Mouse (Mus musculus) E14TG2a.4 (cell line): ENCODE measurements around the gene Gm9508.

Source experiments
- H3K27me3 ChIP-seq: 2 replicates; pipeline ENCODE4 v1.6.1; 2014; ENCODE audit warnings: low read length, control low read depth; ENCODE audit not compliant: insufficient read depth
- H3K36me3 ChIP-seq: 2 replicates; pipeline ENCODE4 v1.6.1; 2014; ENCODE audit warnings: low read length, control low read depth; ENCODE audit not compliant: insufficient read depth
- H3K4me1 ChIP-seq: replicated peaks from 2 replicates; pipeline ENCODE4 v1.6.1; 2014; ENCODE audit warnings: low read depth, low read length, control low read depth
- H3K4me3 ChIP-seq: replicated peaks from 2 replicates; pipeline ENCODE4 v1.5.1; 2014; ENCODE audit warnings: mild to moderate bottlenecking, low read length
- H3K9me3 ChIP-seq: 2 replicates; pipeline ENCODE4 v1.6.1; 2014; ENCODE audit warnings: low read length, control low read depth
- CTCF ChIP-seq: conservative IDR thresholded peaks from 2 replicates; pipeline ENCODE4 v1.5.1; 2014; ENCODE audit warnings: low read length
- NANOG ChIP-seq: IDR thresholded peaks from 2 replicates; pipeline ENCODE4 v1.6.1; 2014; ENCODE audit warnings: borderline replicate concordance, low read length, mixed read lengths
- POU5F1 ChIP-seq: IDR thresholded peaks from 2 replicates; pipeline ENCODE4 v1.6.1; 2014; ENCODE audit warnings: low read length, borderline replicate concordance

The Gm9508 gene

GRCm38 (mm10) chr10:77682994-77683393 is 14.0 kb downstream of the Gm9508 start:
- no peak overlapping the region for H3K4me3 ChIP-seq
- H3K4me1 ChIP-seq = peaks cover 34% of the 10 kb centered on the region
- TF ChIP-seq NANOG (no peak), CTCF (no peak), POU5F1 (no peak)
- no peaks in the 10 kb centered on the region for H3K36me3 ChIP-seq
- no peaks in the 10 kb centered on the region for H3K9me3 ChIP-seq
- peaks cover 60% of the 10 kb centered on the region for H3K27me3 ChIP-seq

GRCm38 (mm10) chr10:77677562-77677961 is 19.5 kb downstream of the Gm9508 start:
- H3K4me1 ChIP-seq = peaks cover 25% of the 10 kb centered on the region
- peak overlapping the region; percentile 70 for H3K4me3 ChIP-seq
- TF ChIP-seq NANOG = no peak
- TF ChIP-seq POU5F1 = no peak
- no peak for TF ChIP-seq CTCF
- H3K36me3 ChIP-seq = no peaks in the 10 kb centered on the region
- H3K27me3 ChIP-seq = peaks cover 64% of the 10 kb centered on the region
- H3K9me3 ChIP-seq = no peaks in the 10 kb centered on the region

- peaks cover 45% of the 10 kb centered on the region for H3K27me3 ChIP-seq
- peaks cover 34% of the 10 kb centered on the region for H3K4me1 ChIP-seq
- no peaks in the 10 kb centered on the region for H3K9me3 ChIP-seq
- no peak overlapping the region for H3K4me3 ChIP-seq
- TF ChIP-seq CTCF = no peak
- TF ChIP-seq NANOG = no peak
- no peak for TF ChIP-seq POU5F1
- H3K36me3 ChIP-seq = no peaks in the 10 kb centered on the region
Measured at GRCm38 (mm10) chr10:77673765-77674164, 23.3 kb downstream of the Gm9508 start.

- no peaks in the 10 kb centered on the region for H3K9me3 ChIP-seq
Measured at GRCm38 (mm10) chr10:77671519-77671918, 25.5 kb downstream of the Gm9508 start.

DNA sequence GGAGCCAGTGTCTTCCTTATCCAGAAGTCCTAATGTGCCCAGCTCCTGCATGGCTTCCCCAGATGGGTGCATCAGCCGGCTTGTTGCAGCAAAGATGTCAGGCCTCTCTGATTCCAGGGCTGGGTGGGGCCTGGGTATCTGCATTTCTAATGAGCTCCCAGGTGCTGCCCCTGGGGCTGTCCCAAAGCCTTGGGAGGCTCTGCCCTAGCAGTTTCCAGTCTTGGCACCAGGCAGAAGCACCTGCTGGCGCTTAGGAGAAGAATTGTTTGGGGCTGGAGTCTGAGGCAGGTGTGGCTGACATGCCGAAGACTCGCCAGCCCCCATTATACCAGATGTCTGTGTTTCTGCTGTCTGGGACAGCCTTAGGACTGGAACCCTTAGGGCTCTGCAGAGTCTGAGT is 26.3 kb downstream of the Gm9508 start:
- no peak overlapping the region for H3K4me3 ChIP-seq
- no peaks in the 10 kb centered on the region for H3K36me3 ChIP-seq
- peaks cover 22% of the 10 kb centered on the region for H3K27me3 ChIP-seq
- H3K4me1 ChIP-seq = peaks cover 23% of the 10 kb centered on the region
- TF ChIP-seq NANOG = no peak
- no peak for TF ChIP-seq CTCF
- TF ChIP-seq POU5F1 = no peak
- H3K9me3 ChIP-seq = no peaks in the 10 kb centered on the region

More at GRCm38 (mm10) chr10:77671519-77671918, 25.5 kb downstream of the Gm9508 start:
- H3K36me3 ChIP-seq = no peaks in the 10 kb centered on the region
- no peak overlapping the region for H3K4me3 ChIP-seq
- H3K27me3 ChIP-seq = peaks cover 30% of the 10 kb centered on the region
- TF ChIP-seq POU5F1 (no peak), NANOG (no peak), CTCF (no peak)
- peaks cover 23% of the 10 kb centered on the region for H3K4me1 ChIP-seq

DNA sequence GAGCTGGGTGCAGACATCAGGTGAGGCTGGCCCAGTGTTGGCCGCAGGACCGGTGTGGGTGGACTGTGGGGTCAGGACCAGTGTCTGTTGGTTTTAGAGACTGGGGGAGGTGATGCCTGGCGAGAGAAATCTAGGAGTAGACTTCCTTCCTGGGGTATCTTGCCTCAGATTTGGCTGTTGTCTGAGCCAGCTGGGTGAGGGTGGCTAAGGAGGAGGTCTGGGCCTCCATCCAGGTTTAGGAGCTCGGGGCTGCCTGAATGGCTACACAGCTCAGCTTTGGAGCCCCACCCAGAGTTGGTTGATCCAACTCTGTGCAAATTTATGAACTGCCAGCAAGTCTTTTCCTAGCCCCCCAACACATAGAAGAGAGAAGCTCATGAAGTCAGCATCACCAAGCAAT is 29.6 kb downstream of the Gm9508 start:
- no peak overlapping the region for H3K4me3 ChIP-seq
- H3K27me3 ChIP-seq = peaks cover 32% of the 10 kb centered on the region
- no peak for TF ChIP-seq POU5F1
- H3K36me3 ChIP-seq = no peaks in the 10 kb centered on the region
- no peaks in the 10 kb centered on the region for H3K9me3 ChIP-seq
- H3K4me1 ChIP-seq = peaks cover 19% of the 10 kb centered on the region

- TF ChIP-seq POU5F1 = no peak
- TF ChIP-seq CTCF = no peak
- TF ChIP-seq NANOG = no peak
- H3K4me1 ChIP-seq = peaks cover 19% of the 10 kb centered on the region
- H3K36me3 ChIP-seq = no peaks in the 10 kb centered on the region
- H3K27me3 ChIP-seq = peaks cover 37% of the 10 kb centered on the region
- no peaks in the 10 kb centered on the region for H3K9me3 ChIP-seq
- no peak overlapping the region for H3K4me3 ChIP-seq
Measured at GRCm38 (mm10) chr10:77666342-77666741, 30.7 kb downstream of the Gm9508 start.

DNA sequence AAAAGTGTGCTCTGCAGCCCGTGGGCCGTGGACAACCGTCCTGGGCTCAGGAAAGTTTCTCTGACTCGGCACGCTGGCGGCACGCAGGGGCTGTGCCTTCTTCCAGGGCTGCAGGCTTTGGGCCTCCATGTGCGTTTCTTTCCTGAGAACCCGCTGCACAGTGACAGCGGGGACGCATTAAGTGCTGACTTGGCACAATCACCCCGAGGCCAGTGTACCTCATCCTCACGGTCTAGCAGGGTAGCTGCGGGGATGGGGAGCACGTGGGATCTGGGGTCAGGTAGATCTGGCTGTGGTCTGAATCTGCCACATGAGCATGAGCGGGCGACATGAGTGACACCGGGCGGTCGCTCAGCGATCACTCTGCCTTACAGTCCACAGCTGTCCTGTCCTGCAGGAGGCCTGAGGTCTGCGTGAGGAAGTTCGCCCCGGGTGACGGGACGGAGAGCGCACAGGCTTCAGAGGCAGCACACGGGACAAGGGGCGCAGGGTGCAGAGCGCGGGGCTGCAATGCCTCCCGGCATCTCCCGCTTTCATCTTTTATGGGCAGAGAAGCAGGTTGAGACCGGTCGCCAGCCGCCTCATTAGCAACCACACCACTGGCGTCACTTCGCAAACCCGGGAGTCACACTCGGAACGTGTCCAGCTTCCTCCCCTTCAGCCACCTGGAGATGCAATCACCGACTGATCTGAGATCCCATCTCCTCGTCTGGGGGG is 32.9 kb downstream of the Gm9508 start:
- peaks cover 10% of the 10 kb centered on the region for H3K4me1 ChIP-seq
- H3K9me3 ChIP-seq = no peaks in the 10 kb centered on the region
- peak overlapping the region; percentile 76 for H3K4me3 ChIP-seq
- peaks cover 37% of the 10 kb centered on the region for H3K27me3 ChIP-seq
- TF ChIP-seq CTCF (no peak), POU5F1 (no peak), NANOG (no peak)
- no peaks in the 10 kb centered on the region for H3K36me3 ChIP-seq

- TF ChIP-seq POU5F1 = no peak
- TF ChIP-seq CTCF = no peak
- no peak for TF ChIP-seq NANOG
- Histone ChIP-seq H3K9me3 (peaks cover 6% of the 10 kb centered on the region; the same call in 1 of the 2 replicates), H3K4me3 (no peak overlapping the region), H3K27me3 (peaks cover 16% of the 10 kb centered on the region), H3K4me1 (no peaks in the 10 kb centered on the region; the same call in 1 of the 2 replicates), H3K36me3 (no peaks in the 10 kb centered on the region)
Measured at GRCm38 (mm10) chr10:77658286-77658994, 38.6 kb downstream of the Gm9508 start.
